Mouse (Mus musculus) CH12.LX (cell line): ENCODE results near the gene Arl5c.

ENCODE experiments used
- CTCF ChIP-seq, 2 experiments: IDR thresholded peaks in 1 of 2; conservative IDR thresholded peaks in 1 of 2; 2 replicates each; pipeline ENCODE4 v1.5.1; 2011 to 2012; ENCODE audit warnings: low read depth in 2 of 2, low read length in 2 of 2, improper control_type of control experiment in 1 of 2, inconsistent platforms in 1 of 2, mild to moderate bottlenecking in 1 of 2, moderate library complexity in 1 of 2
- E2F4 ChIP-seq: IDR thresholded peaks from 2 replicates; pipeline ENCODE4 v1.6.1; 2011; ENCODE audit warnings: low read depth, low read length, improper control_type of control experiment; ENCODE audit not compliant: insufficient replicate concordance
- EP300 ChIP-seq: IDR thresholded peaks from 2 replicates; pipeline ENCODE4 v1.6.1; 2011; ENCODE audit warnings: low read length, improper control_type of control experiment
- MEF2A ChIP-seq: IDR thresholded peaks from 2 replicates; pipeline ENCODE4 v1.6.1; 2014; ENCODE audit warnings: low read depth, mild to moderate bottlenecking, inconsistent platforms, low read length, improper control_type of control experiment, borderline replicate concordance
- NELFE ChIP-seq: IDR thresholded peaks from 2 replicates; pipeline ENCODE4 v1.6.1; 2011; ENCODE audit warnings: low read depth, low read length, improper control_type of control experiment
- PAX5 ChIP-seq: IDR thresholded peaks from 2 replicates; pipeline ENCODE4 v1.6.1; 2012; ENCODE audit warnings: low read length, inconsistent platforms, mixed read lengths
- POLR2A ChIP-seq: IDR thresholded peaks from 2 replicates; pipeline ENCODE4 v1.6.1; 2011; ENCODE audit warnings: low read depth, mild to moderate bottlenecking, improper control_type of control experiment, low read length
- POLR2AphosphoS2 ChIP-seq: IDR thresholded peaks from 2 replicates; pipeline ENCODE4 v1.6.1; 2011; ENCODE audit warnings: low read depth, low read length, improper control_type of control experiment
- SMC3 ChIP-seq: IDR thresholded peaks from 2 replicates; pipeline ENCODE4 v1.6.1; 2011; ENCODE audit warnings: low read depth, low read length, improper control_type of control experiment
- TBP ChIP-seq: conservative IDR thresholded peaks from 2 replicates; pipeline ENCODE4 v1.6.1; 2011; ENCODE audit warnings: low read depth, low read length, improper control_type of control experiment
- USF1 ChIP-seq: IDR thresholded peaks from 2 replicates; pipeline ENCODE4 v1.6.1; 2014; ENCODE audit warnings: low read depth, mild to moderate bottlenecking, inconsistent platforms, low read length, improper control_type of control experiment
- ZNF384 ChIP-seq: IDR thresholded peaks from 2 replicates; pipeline ENCODE4 v1.6.1; 2012; ENCODE audit warnings: low read depth, low read length, improper control_type of control experiment, inconsistent platforms

- TF ChIP-seq POLR2A (no peak), TBP (no peak), PAX5 (no peak), USF1 (no peak), SMC3 (no peak), CTCF (conservative IDR thresholded peaks at IDR 0.05 in 1 of 2, IDR thresholded peaks at IDR 0.05 in 1 of 2; ENCODE audit: low read depth in 2 of 2, low read length in 2 of 2) (no peak), NELFE (no peak), EP300 (no peak), E2F4 (no peak), ZNF384 (no peak), MEF2A (no peak), POLR2AphosphoS2 (no peak)
These were observed 25.7 kb upstream of the Arl5c start for GRCm38 (mm10) chr11:98021565-98022252.
